Mouse (Mus musculus) layer of hippocampus, adult 9-11 months (tissue): ENCODE measurements around the gene BC004004.
"Not testable (repeated sequence)": the region's sequence is repeated elsewhere in the genome, so short reads cannot be mapped to it uniquely, and the experiment has no call there.

Source experiments
- DNase-seq: peaks from one replicate; pipeline ENCODE4 v3.0.0; 2022

BC004004 gene

GRCm38 (mm10) chr17:29326531-29327529 lies 58.2 kb downstream of the BC004004 start:
- DNase-seq: no peak

- DNase-seq: no peak
Measured at GRCm38 (mm10) chr17:29327691-29328090, 59.1 kb downstream of the BC004004 start.

GRCm38 (mm10) chr17:29330221-29330620 lies 61.6 kb downstream of the BC004004 start:
- no peak for DNase-seq

- DNase-seq: peak; percentile 62
Measured at GRCm38 (mm10) chr17:29330671-29331410, 62.3 kb downstream of the BC004004 start.

- no peak for DNase-seq
Measured at GRCm38 (mm10) chr17:29332186-29332685, 63.6 kb downstream of the BC004004 start.

GRCm38 (mm10) chr17:29336266-29336990 lies 67.8 kb downstream of the BC004004 start:
- DNase-seq: no peak

- DNase-seq: no peak
Measured at GRCm38 (mm10) chr17:29337979-29338823, 69.6 kb downstream of the BC004004 start.

- DNase-seq: no peak
Measured at GRCm38 (mm10) chr17:29339170-29339768, 70.7 kb downstream of the BC004004 start.

GRCm38 (mm10) chr17:29340406-29341261 lies 72.0 kb downstream of the BC004004 start:
- no peak for DNase-seq

GRCm38 (mm10) chr17:29341591-29342003 lies 73.0 kb downstream of the BC004004 start:
- peak; percentile 71 for DNase-seq

- no peak for DNase-seq
Measured at GRCm38 (mm10) chr17:29342010-29342910, 73.7 kb downstream of the BC004004 start.

- no peak for DNase-seq
Measured at GRCm38 (mm10) chr17:29343241-29343640, 74.7 kb downstream of the BC004004 start.

- no peak for DNase-seq
Measured at GRCm38 (mm10) chr17:29345272-29345671, 76.7 kb downstream of the BC004004 start.

- DNase-seq: peak; percentile 75
Measured at GRCm38 (mm10) chr17:29346496-29347125, 78.0 kb downstream of the BC004004 start.

GRCm38 (mm10) chr17:29347126-29347644 lies 78.6 kb downstream of the BC004004 start:
- DNase-seq: no peak

- DNase-seq: peak; percentile 98
Measured at GRCm38 (mm10) chr17:29347645-29348256, 79.2 kb downstream of the BC004004 start, which contains the start of gene Mtch1. Mtch1 (minus strand) TSS chr17:29347934.

- no peak for DNase-seq
Measured at GRCm38 (mm10) chr17:29348996-29349395, 80.4 kb downstream of the BC004004 start.

- not testable (repeated sequence) for DNase-seq
Measured at GRCm38 (mm10) chr17:29351056-29351455, 82.5 kb downstream of the BC004004 start.
